Mouse (Mus musculus): ENCODE results near the gene Man2c1.

The Man2c1 gene

DNA sequence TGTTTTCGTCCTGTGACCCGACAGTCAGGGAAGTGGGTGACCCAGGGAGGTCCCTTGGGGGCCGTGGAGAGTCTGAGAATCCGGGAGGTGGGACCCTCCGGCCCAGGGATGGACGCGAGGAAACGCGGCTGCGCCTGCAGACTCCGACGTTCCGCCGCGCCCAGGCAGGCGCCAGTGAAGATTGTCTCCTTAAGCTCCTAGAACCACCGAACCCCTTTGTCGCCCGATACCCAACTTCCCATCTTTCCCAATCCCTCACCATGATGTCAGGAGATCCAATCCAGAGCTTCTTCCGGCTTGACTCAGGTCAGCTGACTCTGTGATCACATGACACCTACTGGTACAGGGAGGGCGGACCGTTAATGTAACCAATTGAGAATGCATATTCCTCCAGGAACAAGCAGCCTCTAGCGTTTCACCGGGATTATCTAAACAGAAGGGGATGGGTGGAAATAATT lies 27.6 kb downstream of the Man2c1 start, which contains the start of gene Commd4:
TSS of gene Commd4 (minus strand) at position 319 of the 458 bp plus-strand sequence.
- peak; percentile 87 to 92 for DNase-seq

- no peak for DNase-seq
These were observed 28.0 kb downstream of the Man2c1 start for GRCm38 (mm10) chr9:57158506-57158905.

DNA sequence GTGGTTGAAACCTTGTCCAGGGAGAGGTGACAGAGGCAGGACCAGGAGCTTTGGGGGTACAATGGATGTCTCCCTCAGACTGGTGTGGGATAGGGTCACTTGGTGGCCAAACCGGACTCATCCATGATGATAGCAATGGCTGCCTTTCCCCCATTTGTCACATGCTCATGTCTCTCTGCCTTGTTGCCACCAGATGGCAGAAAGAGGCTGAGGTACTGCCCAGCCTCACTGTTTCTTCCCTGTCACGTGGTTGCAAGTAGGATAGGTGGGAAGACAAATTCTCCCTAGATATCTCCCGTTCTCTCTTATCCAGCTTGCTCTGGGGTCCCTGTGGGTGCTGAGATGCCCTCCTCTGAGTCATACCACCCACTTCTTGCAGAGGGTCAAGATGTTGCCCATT lies 32.0 kb downstream of the Man2c1 start:
- no peak for DNase-seq

DNA sequence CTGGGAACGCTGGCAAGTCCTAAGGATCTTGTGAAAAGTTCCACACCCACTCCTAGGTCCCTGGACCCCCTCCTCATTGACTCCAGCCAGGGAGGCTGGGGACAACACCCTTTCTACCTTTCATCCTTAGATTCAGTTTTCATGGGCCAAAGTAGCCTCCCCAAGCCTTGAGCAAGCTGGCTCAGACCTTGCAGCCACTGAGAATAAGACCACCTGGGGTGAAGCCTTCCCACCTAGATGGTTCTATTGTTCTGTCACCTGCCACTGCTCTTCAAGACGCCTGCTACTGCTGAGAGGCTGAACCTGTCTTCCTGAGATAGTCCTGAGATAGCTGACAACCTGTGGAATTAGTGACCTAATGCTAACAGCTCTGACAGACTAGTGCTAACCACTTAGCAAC lies 32.6 kb downstream of the Man2c1 start:
- DNase-seq, result no peak

DNA sequence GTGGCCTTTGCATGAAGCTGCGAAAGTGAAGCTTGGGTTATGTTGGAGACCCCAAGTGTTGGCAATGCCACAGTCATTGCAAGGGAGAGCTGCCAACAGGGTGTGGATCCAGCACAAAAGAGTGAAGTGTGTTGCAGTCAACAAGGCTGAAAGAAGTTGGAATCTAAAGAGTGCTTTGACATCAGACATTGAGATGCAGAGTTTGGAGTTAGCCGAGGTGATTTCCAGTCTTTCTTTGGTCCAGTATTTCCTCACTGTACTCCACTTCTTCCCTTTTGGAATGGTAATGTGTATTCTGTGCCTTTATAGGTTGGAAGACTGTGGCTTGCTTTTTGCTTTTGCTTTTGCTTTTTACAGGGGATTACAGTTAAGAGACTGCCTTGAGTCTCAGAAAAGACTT lies 35.7 kb downstream of the Man2c1 start:
- no peak for DNase-seq

- no peak for DNase-seq
These were observed 37.9 kb downstream of the Man2c1 start for GRCm38 (mm10) chr9:57168411-57168810.
